Mouse (Mus musculus): Measurements from ENCODE around the gene Kif3c. TPM values are rescaled to one million over a fixed set of nuclear protein-coding genes. Genes with fewer than 3 reads are reported as not detected.

The Kif3c gene
- total and polyA plus RNA-seq, 3 experiments: 2.5 to 5.6 TPM; not detected in 1

DNA sequence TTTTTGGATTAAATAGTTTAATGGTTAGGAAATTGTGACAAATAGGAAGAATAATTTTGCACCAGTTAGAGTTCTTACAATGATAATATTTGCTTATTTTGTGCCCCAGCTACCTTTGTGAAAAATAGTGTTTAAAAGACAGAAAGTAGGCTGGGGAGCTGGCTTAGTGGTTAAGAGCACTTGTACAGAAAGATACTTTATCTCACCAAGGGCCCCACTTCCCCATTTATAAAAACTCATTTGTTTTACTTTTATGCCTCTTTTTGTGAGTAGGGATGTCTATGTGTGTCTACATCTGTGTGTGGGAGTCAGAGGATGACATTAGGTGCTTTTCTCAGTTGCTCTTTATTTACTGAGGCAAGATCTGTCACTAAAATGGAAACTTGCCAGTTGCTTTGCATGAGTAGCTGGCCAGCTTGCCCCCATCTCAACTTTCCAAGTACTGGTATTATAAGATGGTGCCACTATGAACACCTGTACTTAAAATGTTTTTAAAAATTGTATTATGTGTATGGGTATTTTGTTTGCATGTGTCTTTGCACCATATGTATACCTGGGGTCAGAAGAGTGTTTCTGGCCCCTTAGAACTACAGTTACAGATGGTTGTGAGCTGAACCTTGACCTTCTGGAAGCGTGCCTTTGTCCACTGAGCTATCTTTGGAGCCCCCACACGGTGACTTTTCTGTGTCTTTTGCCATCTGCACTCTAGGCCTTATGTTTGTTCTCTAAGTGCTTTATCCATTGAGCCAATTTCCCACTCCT is 64.9 kb downstream of the Kif3c start (continued):
- TF ChIP-seq NRF1 (IDR thresholded peaks at IDR 0.05; ENCODE audit: insufficient read depth, low read depth, low read length, poor library complexity, severe bottlenecking) (no peak), NELFE (IDR thresholded peaks at IDR 0.05; ENCODE audit: low read depth, low read length) (peak; percentile 18; the same call in 1 of the 2 replicates), ZKSCAN1 (IDR thresholded peaks at IDR 0.05; ENCODE audit: low read depth, low read length) (0 out of 2 replicates have a peak, but pooled peaks have one; percentile 15), ETS1 (IDR thresholded peaks at IDR 0.05; ENCODE audit: low read depth, low read length) (peak; percentile 63; the same call in 1 of the 2 replicates), ZMIZ1 (IDR thresholded peaks at IDR 0.05; ENCODE audit: low read depth, low read length) (no peak), MAZ (IDR thresholded peaks at IDR 0.05; ENCODE audit: low read depth, low read length) (0 out of 2 replicates have a peak, but pooled peaks have one; percentile 39), MAFK (IDR thresholded peaks at IDR 0.05; ENCODE audit: borderline replicate concordance, low read depth, low read length) (no peak), JUND (IDR thresholded peaks at IDR 0.05; ENCODE audit: low read depth, low read length) (no peak), POLR2AphosphoS2 (IDR thresholded peaks at IDR 0.05; ENCODE audit: low read length) (no peak), EP300 (IDR thresholded peaks at IDR 0.05; ENCODE audit: low read depth in 1 of 2, low read length in 2 of 2) (peak; percentile 66 to 92), HCFC1 (IDR thresholded peaks at IDR 0.05; ENCODE audit: low read depth, low read length) (peak; percentile 40; the same call in 1 of the 2 replicates), USF1 (IDR thresholded peaks at IDR 0.05; ENCODE audit: low read depth, low read length) (no peak), POLR2AphosphoS5 (IDR thresholded peaks at IDR 0.05; ENCODE audit: borderline replicate concordance, low read depth, low read length) (no peak), BHLHE40 (IDR thresholded peaks at IDR 0.05; ENCODE audit: borderline replicate concordance, low read depth, low read length) (no peak), KAT2A (conservative IDR thresholded peaks at IDR 0.05; ENCODE audit: low read depth, low read length) (no peak), MYB (IDR thresholded peaks at IDR 0.05; ENCODE audit: low read depth, low read length) (no peak), MXI1 (IDR thresholded peaks at IDR 0.05; ENCODE audit: low read depth, low read length) (no peak)

DNA sequence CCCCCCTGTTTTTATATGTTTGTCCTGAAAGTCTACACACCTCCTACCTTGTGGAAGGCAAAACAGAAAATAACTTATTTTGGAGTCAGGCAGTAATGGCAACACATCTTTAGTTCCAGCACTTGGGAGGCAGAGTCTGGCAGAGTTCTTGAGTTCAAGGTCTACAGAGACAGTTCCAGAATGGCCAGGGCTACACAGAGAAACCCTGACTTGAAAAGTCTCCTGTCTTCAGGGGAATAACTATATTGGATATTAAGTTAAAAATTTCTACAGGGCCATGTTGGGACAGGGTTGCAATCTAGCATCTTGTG is 65.5 kb downstream of the Kif3c start:
- Histone ChIP-seq H3K4me3 (ENCODE audit: control insufficient read depth in 1 of 2, insufficient read depth in 1 of 2, low read depth in 2 of 2, low read length in 2 of 2) (peak overlapping the region; percentile 9 to 19; a peak in 2 of 4 replicates), H3K4me1 (ENCODE audit: control insufficient read depth in 1 of 2, insufficient read depth in 2 of 2, low read length in 2 of 2) (peaks cover 16 to 18% of the 10 kb centered on the region in 2 experiments), H3K36me3 (ENCODE audit: control insufficient read depth in 1 of 2, insufficient read depth in 2 of 2, low read length in 2 of 2) (peaks cover 7 to 42% of the 10 kb centered on the region in 2 experiments), H3K27ac (ENCODE audit: control insufficient read depth, low read depth, low read length) (peak overlapping the region; percentile 74), H3K9ac (ENCODE audit: control insufficient read depth, low read depth, low read length, poor library complexity, severe bottlenecking) (peak overlapping the region; percentile 38; the same call in 1 of the 2 replicates), H3K27me3 (ENCODE audit: control insufficient read depth in 1 of 2, insufficient read depth in 2 of 2, low read length in 2 of 2) (no peaks in the 10 kb centered on the region), H3K9me3 (replicated peaks; ENCODE audit: insufficient read depth, low read length) (no peaks in the 10 kb centered on the region), H3K79me2 (ENCODE audit: control insufficient read depth, insufficient read depth, low read length, poor library complexity) (peaks cover 67% of the 10 kb centered on the region)
- no peak for DNase-seq (ENCODE audit: low read depth, low spot score)
- TF ChIP-seq MXI1 (IDR thresholded peaks at IDR 0.05; ENCODE audit: low read depth, low read length) (no peak), POLR2A (IDR thresholded peaks at IDR 0.05; ENCODE audit: control insufficient read depth in 1 of 2, insufficient read depth in 1 of 2, low read depth in 1 of 2, low read length in 2 of 2, poor library complexity in 1 of 2) (no peak), NELFE (IDR thresholded peaks at IDR 0.05; ENCODE audit: low read depth, low read length) (no peak; the same call in 1 of the 2 replicates), CHD1 (IDR thresholded peaks at IDR 0.05; ENCODE audit: low read depth, low read length) (no peak), MYB (IDR thresholded peaks at IDR 0.05; ENCODE audit: low read depth, low read length) (no peak), RAD21 (IDR thresholded peaks at IDR 0.05; ENCODE audit: low read depth, low read length) (no peak), MAFK (IDR thresholded peaks at IDR 0.05; ENCODE audit: borderline replicate concordance, low read depth, low read length) (no peak), RCOR1 (IDR thresholded peaks at IDR 0.05; ENCODE audit: low read depth, low read length) (no peak), KAT2A (conservative IDR thresholded peaks at IDR 0.05; ENCODE audit: low read depth, low read length) (no peak), SMC3 (IDR thresholded peaks at IDR 0.05; ENCODE audit: low read depth, low read length) (no peak), USF2 (IDR thresholded peaks at IDR 0.05; ENCODE audit: borderline replicate concordance in 1 of 2, insufficient read depth in 1 of 2, low read depth in 1 of 2, low read length in 2 of 2) (no peak)
